Mouse (Mus musculus): Measurements from ENCODE around the gene Ifrd2. TPM values are rescaled to one million over a fixed set of nuclear protein-coding genes. Genes with fewer than 3 reads are reported as not detected.

The Ifrd2 gene
- 66.4 and 81.9 TPM in 2 replicates for polyA plus RNA-seq (2015; fragmentation: Nextera tagmentation; extraction: Ambion mirVana)

- H3K27ac ChIP-seq: peak within 1 kb of the TSS; percentile 79
- H3K4me2 ChIP-seq (replicated peaks): peak within 1 kb of the TSS; percentile 73
- peak; percentile 97 for ATAC-seq
- H3K4me1 ChIP-seq (replicated peaks): peaks cover 31% of the 10 kb centered on the region
- 12% methylated on average over 46 of the region's 46 CpGs for WGBS
- peaks cover 32% of the 10 kb centered on the region for H3K36me3 ChIP-seq
- H3K27me3 ChIP-seq (replicated peaks): no peaks in the 10 kb centered on the region
- H3K9ac ChIP-seq: peak within 1 kb of the TSS; percentile 63
- H3K9me3 ChIP-seq: no peaks in the 10 kb centered on the region
- peak within 1 kb of the TSS; percentile 74 for H3K4me3 ChIP-seq (replicated peaks)
Observed at GRCm38 (mm10) chr9:107586974-107587832, at the start of gene Ifrd2. Gene Ifrd2 (plus strand): TSS chr9:107587642.

- H3K36me3 ChIP-seq: peaks cover 14% of the 10 kb centered on the region; the same call in 1 of the 2 replicates
- H3K27me3 ChIP-seq (replicated peaks): no peaks in the 10 kb centered on the region
- no peak overlapping the region for H3K4me3 ChIP-seq (replicated peaks)
- peaks cover 37% of the 10 kb centered on the region for H3K4me1 ChIP-seq (replicated peaks)
- H3K4me2 ChIP-seq (replicated peaks): no peak overlapping the region
- WGBS: 93% methylated on average over 7 of the region's 7 CpGs
- no peak overlapping the region for H3K9ac ChIP-seq
- no peak for ATAC-seq
- H3K27ac ChIP-seq: no peak overlapping the region
- no peaks in the 10 kb centered on the region for H3K9me3 ChIP-seq
Observed at GRCm38 (mm10) chr9:107538231-107538630, 49.2 kb upstream of the Ifrd2 start.

- ATAC-seq: no peak
- Histone ChIP-seq H3K4me2 (replicated peaks) (no peak overlapping the region), H3K4me1 (replicated peaks) (peaks cover 37% of the 10 kb centered on the region), H3K4me3 (replicated peaks) (no peak overlapping the region), H3K9me3 (no peaks in the 10 kb centered on the region), H3K9ac (no peak overlapping the region), H3K27ac (no peak overlapping the region), H3K36me3 (peaks cover 14% of the 10 kb centered on the region; the same call in 1 of the 2 replicates), H3K27me3 (replicated peaks) (no peaks in the 10 kb centered on the region)
- WGBS: 89% methylated on average over 3 of the region's 3 CpGs
Observed at GRCm38 (mm10) chr9:107538711-107539110, 48.7 kb upstream of the Ifrd2 start.

- no peaks in the 10 kb centered on the region for H3K27me3 ChIP-seq (replicated peaks)
- no peak overlapping the region for H3K9ac ChIP-seq
- H3K4me2 ChIP-seq (replicated peaks): no peak overlapping the region
- ATAC-seq: no peak
- H3K27ac ChIP-seq: no peak overlapping the region
- WGBS: 93% methylated on average over 8 of the region's 8 CpGs
- H3K4me3 ChIP-seq (replicated peaks): no peak overlapping the region
- peaks cover 37% of the 10 kb centered on the region for H3K4me1 ChIP-seq (replicated peaks)
- H3K36me3 ChIP-seq: peaks cover 18% of the 10 kb centered on the region; the same call in 1 of the 2 replicates
- no peaks in the 10 kb centered on the region for H3K9me3 ChIP-seq
Observed at GRCm38 (mm10) chr9:107539940-107540339, 47.5 kb upstream of the Ifrd2 start.

- ATAC-seq: no peak
- H3K27ac ChIP-seq: no peak overlapping the region
- no peak overlapping the region for H3K4me3 ChIP-seq (replicated peaks)
Observed at GRCm38 (mm10) chr9:107540420-107540819, 47.0 kb upstream of the Ifrd2 start.

GRCm38 (mm10) chr9:107541005-107541404 is 46.4 kb upstream of the Ifrd2 start:
- no peak overlapping the region for H3K9ac ChIP-seq
- no peak for ATAC-seq
- H3K4me2 ChIP-seq (replicated peaks): peak overlapping the region; percentile 83
- H3K27me3 ChIP-seq (replicated peaks): no peaks in the 10 kb centered on the region
- H3K27ac ChIP-seq: peak overlapping the region; percentile 13; the same call in 1 of the 2 replicates
- WGBS: 30% methylated on average over 10 of the region's 10 CpGs
- peak overlapping the region; percentile 59; the same call in 1 of the 2 replicates for H3K4me3 ChIP-seq (replicated peaks)
- no peaks in the 10 kb centered on the region for H3K9me3 ChIP-seq
- peaks cover 31% of the 10 kb centered on the region for H3K4me1 ChIP-seq (replicated peaks)
- peaks cover 18% of the 10 kb centered on the region; the same call in 1 of the 2 replicates for H3K36me3 ChIP-seq

More at GRCm38 (mm10) chr9:107540420-107540819, 47.0 kb upstream of the Ifrd2 start:
- Histone ChIP-seq H3K36me3 (peaks cover 18% of the 10 kb centered on the region; the same call in 1 of the 2 replicates), H3K27me3 (replicated peaks) (no peaks in the 10 kb centered on the region), H3K9me3 (no peaks in the 10 kb centered on the region), H3K4me2 (replicated peaks) (peak overlapping the region; percentile 83; the same call in 1 of the 2 replicates), H3K9ac (no peak overlapping the region), H3K4me1 (replicated peaks) (peaks cover 37% of the 10 kb centered on the region)
- WGBS: 73% methylated on average over 4 of the region's 4 CpGs

- Histone ChIP-seq H3K4me1 (replicated peaks) (peaks cover 29% of the 10 kb centered on the region), H3K9me3 (no peaks in the 10 kb centered on the region), H3K4me2 (replicated peaks) (peak within 1 kb of the TSS; percentile 83), H3K36me3 (peaks cover 18% of the 10 kb centered on the region; the same call in 1 of the 2 replicates), H3K4me3 (replicated peaks) (peak within 1 kb of the TSS; percentile 59), H3K27ac (peak within 1 kb of the TSS; percentile 48; the same call in 1 of the 2 replicates), H3K9ac (peak within 1 kb of the TSS; percentile 61), H3K27me3 (replicated peaks) (no peaks in the 10 kb centered on the region)
- under 1% methylated on average over 46 of the region's 46 CpGs for WGBS
- peak; percentile 93 for ATAC-seq
Observed at GRCm38 (mm10) chr9:107541474-107542351, 45.7 kb upstream of the Ifrd2 start, which contains the start of the genes Cyb561d2 and Nprl2. Gene Cyb561d2 (minus strand): TSS chr9:107542193. Gene Nprl2 (plus strand): TSS chr9:107542226.

GRCm38 (mm10) chr9:107542352-107542686 is 45.1 kb upstream of the Ifrd2 start:
- under 1% methylated on average over 11 of the region's 11 CpGs for WGBS
- no peaks in the 10 kb centered on the region for H3K27me3 ChIP-seq (replicated peaks)
- H3K4me2 ChIP-seq (replicated peaks): peak overlapping the region; percentile 83
- H3K36me3 ChIP-seq: peaks cover 18% of the 10 kb centered on the region; the same call in 1 of the 2 replicates
- peaks cover 28% of the 10 kb centered on the region for H3K4me1 ChIP-seq (replicated peaks)
- no peaks in the 10 kb centered on the region for H3K9me3 ChIP-seq
- peak overlapping the region; percentile 59 for H3K4me3 ChIP-seq (replicated peaks)
- H3K9ac ChIP-seq: peak overlapping the region; percentile 61
- 0 out of 2 replicates have a peak overlapping the region, but pooled peaks have one; percentile 48 for H3K27ac ChIP-seq
- peak; percentile 27 for ATAC-seq

- Histone ChIP-seq H3K27ac (no peak overlapping the region), H3K4me3 (replicated peaks) (peak overlapping the region; percentile 59)
- ATAC-seq: no peak
Observed at GRCm38 (mm10) chr9:107542721-107543120, 44.7 kb upstream of the Ifrd2 start.

GRCm38 (mm10) chr9:107543299-107543698 is 44.1 kb upstream of the Ifrd2 start:
- peak overlapping the region; percentile 83; the same call in 1 of the 2 replicates for H3K4me2 ChIP-seq (replicated peaks)
- no peaks in the 10 kb centered on the region for H3K9me3 ChIP-seq
- no peak overlapping the region for H3K9ac ChIP-seq
- ATAC-seq: no peak
- no peak overlapping the region for H3K27ac ChIP-seq
- no peaks in the 10 kb centered on the region for H3K27me3 ChIP-seq (replicated peaks)
- peaks cover 28% of the 10 kb centered on the region for H3K4me1 ChIP-seq (replicated peaks)
- no peak overlapping the region for H3K4me3 ChIP-seq (replicated peaks)
- 80% methylated on average over 11 of the region's 11 CpGs for WGBS
- peaks cover 11% of the 10 kb centered on the region; the same call in 1 of the 2 replicates for H3K36me3 ChIP-seq

More at GRCm38 (mm10) chr9:107542721-107543120, 44.7 kb upstream of the Ifrd2 start:
- Histone ChIP-seq H3K9me3 (no peaks in the 10 kb centered on the region), H3K4me1 (replicated peaks) (peaks cover 28% of the 10 kb centered on the region), H3K36me3 (peaks cover 16% of the 10 kb centered on the region; the same call in 1 of the 2 replicates), H3K27me3 (replicated peaks) (no peaks in the 10 kb centered on the region), H3K4me2 (replicated peaks) (peak overlapping the region; percentile 83), H3K9ac (no peak overlapping the region)
- 44% methylated on average over 8 of the region's 8 CpGs for WGBS

GRCm38 (mm10) chr9:107544196-107544700 is 43.2 kb upstream of the Ifrd2 start:
- H3K4me3 ChIP-seq (replicated peaks): no peak overlapping the region
- 94% methylated on average over 17 of the region's 17 CpGs for WGBS
- peaks cover 9% of the 10 kb centered on the region; the same call in 1 of the 2 replicates for H3K36me3 ChIP-seq
- peaks cover 28% of the 10 kb centered on the region for H3K4me1 ChIP-seq (replicated peaks)
- no peak overlapping the region for H3K4me2 ChIP-seq (replicated peaks)
- H3K27ac ChIP-seq: no peak overlapping the region
- no peak for ATAC-seq
- H3K9ac ChIP-seq: no peak overlapping the region
- H3K9me3 ChIP-seq: no peaks in the 10 kb centered on the region
- no peaks in the 10 kb centered on the region for H3K27me3 ChIP-seq (replicated peaks)
